Mouse (Mus musculus): ENCODE results near the gene Slc25a18. TPM values are rescaled to one million over a fixed set of nuclear protein-coding genes. Genes with fewer than 3 reads are reported as not detected.

The Slc25a18 gene
- polyA plus RNA-seq, 1 experiment = 0.07 TPM

- Histone ChIP-seq H3K79me2 (ENCODE audit: control insufficient read depth, insufficient read depth) (no peaks in the 10 kb centered on the region), H3K36me3 (ENCODE audit: control insufficient read depth, insufficient read depth) (no peaks in the 10 kb centered on the region), H3K79me3 (ENCODE audit: low read depth) (no peaks in the 10 kb centered on the region), H3K27me3 (ENCODE audit: control insufficient read depth, insufficient read depth, insufficient read length) (peaks cover 13% of the 10 kb centered on the region), H3K4me3 (ENCODE audit: insufficient read depth, poor library complexity, severe bottlenecking) (no peak overlapping the region), H3ac (ENCODE audit: control insufficient read depth, insufficient read length, low read depth) (no peak overlapping the region)
- TF ChIP-seq CEBPB (IDR thresholded peaks at IDR 0.05; ENCODE audit: low read depth) = no peak
- no peak for TF ChIP-seq MAX (IDR thresholded peaks at IDR 0.05)
- no peak for TF ChIP-seq CTCF (IDR thresholded peaks at IDR 0.05; ENCODE audit: control insufficient read depth, insufficient read depth, insufficient read length)
- TF ChIP-seq MYOG (IDR thresholded peaks at IDR 0.05; ENCODE audit: control insufficient read depth, extremely low read depth, insufficient read length) = no peak
- no peak for TF ChIP-seq USF1 (IDR thresholded peaks at IDR 0.05; ENCODE audit: low read depth)
- no peak for TF ChIP-seq MYOD1 (IDR thresholded peaks at IDR 0.05; ENCODE audit: control insufficient read depth, insufficient read length, low read depth)
- TF ChIP-seq FOSL1 (IDR thresholded peaks at IDR 0.05; ENCODE audit: insufficient read depth, low read length, poor library complexity, severe bottlenecking) = no peak
Observed at GRCm38 (mm10) chr6:120746416-120746815, 27.0 kb upstream of the Slc25a18 start.

DNA sequence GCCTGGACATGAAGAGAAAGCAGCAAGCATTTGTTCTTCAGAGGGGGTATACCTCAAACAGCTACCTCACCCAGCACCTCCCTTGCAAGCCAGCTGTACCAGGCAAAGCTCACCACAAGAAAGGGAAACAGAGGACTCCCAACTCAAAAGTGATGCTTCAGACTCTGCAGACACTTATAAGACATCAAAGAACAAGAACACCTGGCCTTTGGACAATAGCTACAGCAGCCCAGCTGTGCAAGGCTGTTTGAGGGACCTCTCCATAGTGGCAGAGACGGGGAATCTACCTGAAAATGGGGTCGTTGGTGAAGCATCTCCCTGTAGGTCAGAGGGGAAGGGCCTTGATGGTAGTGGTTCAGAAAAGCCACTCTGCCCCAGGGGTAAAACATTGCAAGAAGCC is 12.2 kb upstream of the Slc25a18 start:
- H3K27me3 ChIP-seq (ENCODE audit: control insufficient read depth, insufficient read depth, insufficient read length) = peaks cover 26% of the 10 kb centered on the region
- H3K79me2 ChIP-seq (ENCODE audit: control insufficient read depth, insufficient read depth) = no peaks in the 10 kb centered on the region
- no peak for TF ChIP-seq MYOD1 (IDR thresholded peaks at IDR 0.05; ENCODE audit: control insufficient read depth, insufficient read length, low read depth)
- no peak for TF ChIP-seq CTCF (IDR thresholded peaks at IDR 0.05; ENCODE audit: control insufficient read depth, insufficient read depth, insufficient read length)
- no peak for TF ChIP-seq MYOG (IDR thresholded peaks at IDR 0.05; ENCODE audit: control insufficient read depth, extremely low read depth, insufficient read length)
- no peak for TF ChIP-seq MAX (IDR thresholded peaks at IDR 0.05)
- no peak for TF ChIP-seq CEBPB (IDR thresholded peaks at IDR 0.05; ENCODE audit: low read depth)
- no peak for TF ChIP-seq FOSL1 (IDR thresholded peaks at IDR 0.05; ENCODE audit: insufficient read depth, low read length, poor library complexity, severe bottlenecking)
- H3ac ChIP-seq (ENCODE audit: control insufficient read depth, insufficient read length, low read depth) = no peak overlapping the region
- H3K4me3 ChIP-seq (ENCODE audit: insufficient read depth, poor library complexity, severe bottlenecking) = no peak overlapping the region
- no peaks in the 10 kb centered on the region for H3K36me3 ChIP-seq (ENCODE audit: control insufficient read depth, insufficient read depth)
- no peaks in the 10 kb centered on the region for H3K79me3 ChIP-seq (ENCODE audit: low read depth)

- no peaks in the 10 kb centered on the region for H3K79me2 ChIP-seq (ENCODE audit: control insufficient read depth, insufficient read depth)
- no peaks in the 10 kb centered on the region for H3K36me3 ChIP-seq (ENCODE audit: control insufficient read depth, insufficient read depth)
- TF ChIP-seq MAX (IDR thresholded peaks at IDR 0.05) (no peak), MYOG (IDR thresholded peaks at IDR 0.05; ENCODE audit: control insufficient read depth, extremely low read depth, insufficient read length) (no peak), USF1 (IDR thresholded peaks at IDR 0.05; ENCODE audit: low read depth) (no peak), CTCF (IDR thresholded peaks at IDR 0.05; ENCODE audit: control insufficient read depth, insufficient read depth, insufficient read length) (no peak), MYOD1 (IDR thresholded peaks at IDR 0.05; ENCODE audit: control insufficient read depth, insufficient read length, low read depth) (no peak), CEBPB (IDR thresholded peaks at IDR 0.05; ENCODE audit: low read depth) (no peak), FOSL1 (IDR thresholded peaks at IDR 0.05; ENCODE audit: insufficient read depth, low read length, poor library complexity, severe bottlenecking) (no peak)
- H3K4me3 ChIP-seq (ENCODE audit: insufficient read depth, poor library complexity, severe bottlenecking) = no peak overlapping the region
- no peak overlapping the region for H3ac ChIP-seq (ENCODE audit: control insufficient read depth, insufficient read length, low read depth)
- H3K79me3 ChIP-seq (ENCODE audit: low read depth) = no peaks in the 10 kb centered on the region
- no peaks in the 10 kb centered on the region for H3K27me3 ChIP-seq (ENCODE audit: control insufficient read depth, insufficient read depth, insufficient read length)
Observed at GRCm38 (mm10) chr6:120769972-120770371, 3.4 kb upstream of the Slc25a18 start.

DNA sequence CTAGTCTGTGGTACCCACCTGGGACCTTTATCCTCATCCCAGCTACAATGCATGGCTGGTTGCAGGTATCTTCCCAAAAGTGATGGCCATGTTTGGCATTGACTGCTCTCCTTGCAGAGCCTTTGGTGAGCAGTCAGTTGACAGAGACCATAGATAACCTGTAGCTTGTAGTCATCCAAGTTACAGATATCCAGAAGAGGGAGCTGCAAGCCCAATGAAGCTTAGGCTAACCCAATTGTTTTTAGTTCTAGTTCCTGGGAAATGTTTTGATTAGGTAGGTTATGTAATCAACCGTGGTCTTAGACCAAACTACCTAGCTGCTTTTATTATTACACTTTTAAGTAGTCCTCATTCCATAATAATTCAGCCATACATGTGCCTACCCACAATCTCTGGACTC is 2.0 kb upstream of the Slc25a18 start:
- TF ChIP-seq MYOD1 (IDR thresholded peaks at IDR 0.05; ENCODE audit: control insufficient read depth, insufficient read length, low read depth) (no peak), USF1 (IDR thresholded peaks at IDR 0.05; ENCODE audit: low read depth) (no peak), FOSL1 (IDR thresholded peaks at IDR 0.05; ENCODE audit: insufficient read depth, low read length, poor library complexity, severe bottlenecking) (no peak), CTCF (IDR thresholded peaks at IDR 0.05; ENCODE audit: control insufficient read depth, insufficient read depth, insufficient read length) (no peak), CEBPB (IDR thresholded peaks at IDR 0.05; ENCODE audit: low read depth) (no peak)
- H3ac ChIP-seq (ENCODE audit: control insufficient read depth, insufficient read length, low read depth) = no peak overlapping the region
- H3K27me3 ChIP-seq (ENCODE audit: control insufficient read depth, insufficient read depth, insufficient read length) = no peaks in the 10 kb centered on the region
- no peak overlapping the region for H3K4me3 ChIP-seq (ENCODE audit: insufficient read depth, poor library complexity, severe bottlenecking)
- no peaks in the 10 kb centered on the region for H3K79me3 ChIP-seq (ENCODE audit: low read depth)
- no peaks in the 10 kb centered on the region for H3K36me3 ChIP-seq (ENCODE audit: control insufficient read depth, insufficient read depth)
- no peaks in the 10 kb centered on the region for H3K79me2 ChIP-seq (ENCODE audit: control insufficient read depth, insufficient read depth)

GRCm38 (mm10) chr6:120772025-120772424 is 1.4 kb upstream of the Slc25a18 start:
- H3K79me2 ChIP-seq (ENCODE audit: control insufficient read depth, insufficient read depth) = no peaks in the 10 kb centered on the region
- no peak overlapping the region for H3ac ChIP-seq (ENCODE audit: control insufficient read depth, insufficient read length, low read depth)
- TF ChIP-seq CEBPB (IDR thresholded peaks at IDR 0.05; ENCODE audit: low read depth) (peak; percentile 41), USF1 (IDR thresholded peaks at IDR 0.05; ENCODE audit: low read depth) (no peak), MYOD1 (IDR thresholded peaks at IDR 0.05; ENCODE audit: control insufficient read depth, insufficient read length, low read depth) (peak; percentile 84), MAX (IDR thresholded peaks at IDR 0.05) (no peak)
- no peak overlapping the region for H3K4me3 ChIP-seq (ENCODE audit: insufficient read depth, poor library complexity, severe bottlenecking)
- no peaks in the 10 kb centered on the region for H3K36me3 ChIP-seq (ENCODE audit: control insufficient read depth, insufficient read depth)
- H3K27me3 ChIP-seq (ENCODE audit: control insufficient read depth, insufficient read depth, insufficient read length) = no peaks in the 10 kb centered on the region
- no peaks in the 10 kb centered on the region for H3K79me3 ChIP-seq (ENCODE audit: low read depth)

DNA sequence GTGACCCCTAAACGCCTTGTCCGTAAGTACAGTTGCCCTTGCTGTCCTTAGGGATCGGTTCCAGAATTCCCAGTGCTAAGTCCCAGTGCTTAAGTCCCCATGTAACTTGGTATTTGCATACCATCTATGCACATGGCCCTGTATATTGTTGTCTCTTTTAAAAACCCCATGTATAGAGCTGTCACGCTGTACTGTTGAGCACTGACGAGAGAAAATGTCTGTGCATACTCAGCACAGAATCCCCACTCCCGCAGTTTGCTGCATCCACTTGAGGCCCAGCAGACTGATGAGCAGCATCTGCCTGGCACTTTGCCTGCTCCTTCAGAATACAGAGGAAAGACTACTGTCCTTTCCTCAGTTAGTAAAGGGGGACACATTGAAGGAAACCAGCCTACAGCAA is 385 bp downstream of the Slc25a18 start:
- H3K27me3 ChIP-seq (ENCODE audit: control insufficient read depth, insufficient read depth, insufficient read length) = no peaks in the 10 kb centered on the region
- H3K36me3 ChIP-seq (ENCODE audit: control insufficient read depth, insufficient read depth) = no peaks in the 10 kb centered on the region
- no peaks in the 10 kb centered on the region for H3K79me3 ChIP-seq (ENCODE audit: low read depth)
- H3ac ChIP-seq (ENCODE audit: control insufficient read depth, insufficient read length, low read depth) = no peak overlapping the region
- TF ChIP-seq MYOG (IDR thresholded peaks at IDR 0.05; ENCODE audit: control insufficient read depth, extremely low read depth, insufficient read length) = no peak
- no peak for TF ChIP-seq MYOD1 (IDR thresholded peaks at IDR 0.05; ENCODE audit: control insufficient read depth, insufficient read length, low read depth)
- TF ChIP-seq MAX (IDR thresholded peaks at IDR 0.05) = no peak
- TF ChIP-seq CTCF (IDR thresholded peaks at IDR 0.05; ENCODE audit: control insufficient read depth, insufficient read depth, insufficient read length) = no peak
- no peak for TF ChIP-seq CEBPB (IDR thresholded peaks at IDR 0.05; ENCODE audit: low read depth)
- no peak for TF ChIP-seq FOSL1 (IDR thresholded peaks at IDR 0.05; ENCODE audit: insufficient read depth, low read length, poor library complexity, severe bottlenecking)
- no peak for TF ChIP-seq USF1 (IDR thresholded peaks at IDR 0.05; ENCODE audit: low read depth)
- H3K79me2 ChIP-seq (ENCODE audit: control insufficient read depth, insufficient read depth) = no peaks in the 10 kb centered on the region
- H3K4me3 ChIP-seq (ENCODE audit: insufficient read depth, poor library complexity, severe bottlenecking) = no peak overlapping the region

All from C2C12 (cell line).